Mouse (Mus musculus): ENCODE measurements around the gene Prkca. TPM values are rescaled to one million over a fixed set of nuclear protein-coding genes. Genes with fewer than 3 reads are reported as not detected.

The Prkca gene
- polyA plus RNA-seq, 1 experiment from 2014 or later: 6.5 TPM

DNA sequence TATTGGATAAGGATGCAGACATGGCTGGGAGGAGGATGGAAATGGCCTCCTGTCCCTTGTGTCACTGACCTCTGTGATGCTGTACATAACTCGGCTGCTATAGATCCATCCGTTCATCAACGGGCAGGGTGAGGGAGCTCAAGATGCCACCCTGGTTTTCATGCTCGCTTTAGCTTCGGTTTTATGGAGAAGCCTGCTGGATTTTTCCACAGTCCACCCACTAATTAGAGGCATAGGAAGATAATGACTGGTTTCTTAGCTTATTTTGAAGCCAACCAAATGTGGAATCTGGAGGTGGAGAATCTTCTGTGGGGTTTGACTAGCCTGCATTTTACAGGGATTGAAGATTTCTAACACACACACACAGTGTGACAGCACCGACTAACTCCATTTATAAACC is 286.6 kb downstream of the Prkca start:
- Histone ChIP-seq H3K36me3 (ENCODE audit: control insufficient read depth, insufficient read depth, low read length) (no peaks in the 10 kb centered on the region), H3K9ac (ENCODE audit: low read depth, low read length) (no peak overlapping the region), H3K27me3 (ENCODE audit: control insufficient read depth, insufficient read depth, low read depth, low read length) (no peaks in the 10 kb centered on the region), H3K4me2 (ENCODE audit: low read length) (no peak overlapping the region), H3K4me1 (ENCODE audit: control insufficient read depth, insufficient read depth, low read length) (peaks cover 2% of the 10 kb centered on the region; the same call in 1 of the 2 replicates), H3K9me3 (replicated peaks; ENCODE audit: control insufficient read depth, low read length, poor library complexity, severe bottlenecking) (no peaks in the 10 kb centered on the region), H3K27ac (ENCODE audit: low read length) (no peak overlapping the region), H3K4me3 (ENCODE audit: low read depth, low read length) (no peak overlapping the region)
- 84% methylated on average over 6 of the region's 6 CpGs for WGBS
- ATAC-seq: no peak

DNA sequence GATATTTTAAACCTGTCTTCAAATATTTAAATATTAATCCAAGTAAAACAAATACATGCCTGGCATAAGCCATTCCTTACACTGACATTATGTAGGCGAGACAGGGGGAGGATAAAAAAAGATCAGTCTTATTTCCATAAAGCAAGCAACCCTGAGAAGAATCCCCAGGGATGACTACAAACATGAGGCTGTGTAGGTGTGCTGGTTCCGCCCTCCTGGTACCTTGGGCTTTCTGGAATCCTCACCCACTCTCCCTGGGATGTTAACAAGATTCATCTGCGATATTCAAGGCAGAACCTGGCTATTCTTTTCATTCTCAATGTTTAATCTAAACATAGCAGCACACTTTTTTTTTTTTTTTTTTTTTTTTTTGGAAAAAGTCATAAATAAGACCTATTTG is 289.1 kb downstream of the Prkca start:
- ATAC-seq: no peak
- Histone ChIP-seq H3K4me3 (ENCODE audit: low read depth, low read length) (no peak overlapping the region), H3K36me3 (ENCODE audit: control insufficient read depth, insufficient read depth, low read length) (no peaks in the 10 kb centered on the region), H3K9ac (ENCODE audit: low read depth, low read length) (no peak overlapping the region), H3K4me2 (ENCODE audit: low read length) (no peak overlapping the region), H3K27me3 (ENCODE audit: control insufficient read depth, insufficient read depth, low read depth, low read length) (no peaks in the 10 kb centered on the region), H3K4me1 (ENCODE audit: control insufficient read depth, insufficient read depth, low read length) (no peaks in the 10 kb centered on the region), H3K9me3 (replicated peaks; ENCODE audit: control insufficient read depth, low read length, poor library complexity, severe bottlenecking) (no peaks in the 10 kb centered on the region), H3K27ac (ENCODE audit: low read length) (no peak overlapping the region)
- WGBS: 83% methylated on average over 3 of the region's 3 CpGs

DNA sequence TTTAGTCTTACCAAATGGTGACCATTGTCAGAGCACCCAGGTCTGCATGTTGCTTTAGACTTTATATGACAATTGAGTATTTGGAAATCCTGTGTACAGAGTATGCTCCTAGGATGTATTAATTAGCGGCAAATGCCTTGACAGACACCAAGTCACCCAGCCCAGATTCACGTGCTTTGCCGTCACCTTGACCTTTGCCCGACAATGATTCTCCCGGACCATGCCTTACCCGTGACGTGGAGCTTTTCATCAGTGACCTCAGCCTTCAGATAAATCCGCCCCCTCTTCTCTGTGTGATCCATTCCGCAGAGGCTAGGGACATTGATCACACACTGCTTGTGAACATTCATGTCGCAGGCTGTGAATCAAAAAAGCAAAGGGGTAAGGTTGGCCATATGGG is 290.0 kb downstream of the Prkca start:
- Histone ChIP-seq H3K27me3 (ENCODE audit: control insufficient read depth, insufficient read depth, low read depth, low read length) (no peaks in the 10 kb centered on the region), H3K27ac (ENCODE audit: low read length) (no peak overlapping the region), H3K9me3 (replicated peaks; ENCODE audit: control insufficient read depth, low read length, poor library complexity, severe bottlenecking) (no peaks in the 10 kb centered on the region), H3K4me3 (ENCODE audit: low read depth, low read length) (no peak overlapping the region), H3K36me3 (ENCODE audit: control insufficient read depth, insufficient read depth, low read length) (no peaks in the 10 kb centered on the region), H3K4me1 (ENCODE audit: control insufficient read depth, insufficient read depth, low read length) (no peaks in the 10 kb centered on the region), H3K4me2 (ENCODE audit: low read length) (no peak overlapping the region), H3K9ac (ENCODE audit: low read depth, low read length) (no peak overlapping the region)
- ATAC-seq: no peak
- WGBS: 77% methylated on average over 10 of the region's 10 CpGs

DNA sequence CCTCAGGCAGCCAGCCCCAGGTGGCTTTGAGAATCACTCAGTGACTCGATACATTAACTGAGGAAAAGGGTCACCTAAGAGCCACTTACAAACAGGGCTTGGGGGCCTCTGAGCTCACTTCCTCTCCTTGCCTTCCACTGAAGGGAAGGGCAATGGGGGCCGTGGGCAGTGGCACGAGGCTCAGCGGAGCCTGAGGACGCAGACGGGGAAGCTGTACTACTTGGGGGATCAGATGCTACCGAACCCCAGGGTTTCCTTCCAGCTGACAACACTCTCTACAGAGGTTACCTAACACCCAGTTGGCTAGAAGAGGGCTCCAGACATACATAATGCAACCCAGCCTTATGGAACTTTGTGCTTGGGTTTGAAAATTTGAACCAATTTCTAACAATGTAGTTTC is 302.1 kb downstream of the Prkca start:
- Histone ChIP-seq H3K36me3 (ENCODE audit: control insufficient read depth, insufficient read depth, low read length) (no peaks in the 10 kb centered on the region), H3K9me3 (replicated peaks; ENCODE audit: control insufficient read depth, low read length, poor library complexity, severe bottlenecking) (no peaks in the 10 kb centered on the region), H3K4me2 (ENCODE audit: low read length) (no peak overlapping the region), H3K4me1 (ENCODE audit: control insufficient read depth, insufficient read depth, low read length) (no peaks in the 10 kb centered on the region), H3K9ac (ENCODE audit: low read depth, low read length) (no peak overlapping the region), H3K4me3 (ENCODE audit: low read depth, low read length) (no peak overlapping the region), H3K27ac (ENCODE audit: low read length) (no peak overlapping the region), H3K27me3 (ENCODE audit: control insufficient read depth, insufficient read depth, low read depth, low read length) (no peaks in the 10 kb centered on the region)
- WGBS: 81% methylated on average over 7 of the region's 7 CpGs
- ATAC-seq: no peak

DNA sequence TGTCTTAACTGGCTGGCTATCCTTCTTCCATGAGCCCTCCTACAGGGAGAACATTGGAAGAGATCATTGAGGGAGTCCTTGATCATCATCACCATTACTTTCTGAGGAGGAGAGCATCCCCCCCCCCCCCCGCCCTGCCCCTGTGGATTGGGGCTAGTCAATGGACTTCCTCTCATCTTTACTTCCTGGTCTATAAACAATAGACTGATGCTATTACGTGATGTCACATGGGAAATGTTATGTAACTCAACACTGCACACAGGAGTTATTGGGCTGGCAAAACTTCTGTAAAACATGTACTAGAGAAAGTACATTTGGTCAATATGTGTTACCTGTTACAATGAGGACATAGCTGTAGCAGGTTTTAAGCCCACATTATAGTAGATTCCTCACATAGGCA is 302.9 kb downstream of the Prkca start:
- Histone ChIP-seq H3K4me2 (ENCODE audit: low read length) (no peak overlapping the region), H3K4me1 (ENCODE audit: control insufficient read depth, insufficient read depth, low read length) (no peaks in the 10 kb centered on the region), H3K36me3 (ENCODE audit: control insufficient read depth, insufficient read depth, low read length) (no peaks in the 10 kb centered on the region), H3K27ac (ENCODE audit: low read length) (no peak overlapping the region), H3K4me3 (ENCODE audit: low read depth, low read length) (no peak overlapping the region), H3K27me3 (ENCODE audit: control insufficient read depth, insufficient read depth, low read depth, low read length) (no peaks in the 10 kb centered on the region), H3K9me3 (replicated peaks; ENCODE audit: control insufficient read depth, low read length, poor library complexity, severe bottlenecking) (no peaks in the 10 kb centered on the region), H3K9ac (ENCODE audit: low read depth, low read length) (no peak overlapping the region)
- ATAC-seq: no peak
- 77% methylated on average over 2 of the region's 2 CpGs for WGBS

DNA sequence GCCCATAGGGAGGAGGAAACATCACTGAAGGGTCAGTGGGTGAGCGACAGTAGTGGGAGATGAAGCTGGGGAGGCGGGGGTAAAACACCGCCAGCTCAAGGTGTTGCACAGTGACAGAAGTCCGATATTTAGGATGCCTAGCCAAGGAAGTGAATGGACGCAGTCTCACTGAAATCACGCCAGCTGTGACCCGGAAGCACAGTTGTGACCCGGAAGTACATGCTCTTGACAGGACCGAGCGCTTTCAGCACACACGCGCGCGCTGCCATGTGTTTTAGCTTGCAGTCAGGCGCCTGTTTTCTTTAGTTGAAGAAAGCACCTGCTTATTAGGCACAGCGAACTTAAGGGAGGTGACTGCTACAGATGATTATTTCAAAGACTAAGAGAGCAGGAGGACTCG is 304.0 kb downstream of the Prkca start:
- no peak overlapping the region for H3K4me3 ChIP-seq (ENCODE audit: low read depth, low read length)
- H3K27ac ChIP-seq (ENCODE audit: low read length): no peak overlapping the region
- no peak for ATAC-seq
- H3K36me3 ChIP-seq (ENCODE audit: control insufficient read depth, insufficient read depth, low read length): no peaks in the 10 kb centered on the region
- no peak overlapping the region for H3K9ac ChIP-seq (ENCODE audit: low read depth, low read length)
- WGBS: 95% methylated on average over 17 of the region's 17 CpGs
- H3K4me2 ChIP-seq (ENCODE audit: low read length): no peak overlapping the region
- no peaks in the 10 kb centered on the region for H3K9me3 ChIP-seq (replicated peaks; ENCODE audit: control insufficient read depth, low read length, poor library complexity, severe bottlenecking)
- no peaks in the 10 kb centered on the region for H3K4me1 ChIP-seq (ENCODE audit: control insufficient read depth, insufficient read depth, low read length)
- no peaks in the 10 kb centered on the region for H3K27me3 ChIP-seq (ENCODE audit: control insufficient read depth, insufficient read depth, low read depth, low read length)

DNA sequence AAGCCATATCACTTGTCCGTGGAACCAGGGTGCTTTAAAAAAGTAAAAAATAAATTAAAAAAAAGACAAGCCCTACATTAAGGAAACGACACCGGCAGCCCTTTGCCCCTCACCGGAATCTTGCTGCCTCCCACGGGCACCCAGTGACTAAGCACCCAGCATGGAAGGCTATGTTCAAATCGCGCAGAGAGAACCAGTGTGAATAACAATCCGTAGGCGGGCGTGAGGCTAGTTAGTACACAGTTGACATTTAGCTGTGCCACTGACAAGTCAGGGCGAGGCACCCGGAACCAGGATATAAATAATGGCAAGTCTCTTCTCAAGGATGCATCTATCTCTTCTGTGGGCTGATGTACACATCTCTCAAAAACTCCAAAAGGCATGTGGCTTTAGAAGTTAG is 304.7 kb downstream of the Prkca start:
- ATAC-seq: no peak
- 88% methylated on average over 12 of the region's 12 CpGs for WGBS
- Histone ChIP-seq H3K9ac (ENCODE audit: low read depth, low read length) (no peak overlapping the region), H3K27ac (ENCODE audit: low read length) (no peak overlapping the region), H3K36me3 (ENCODE audit: control insufficient read depth, insufficient read depth, low read length) (no peaks in the 10 kb centered on the region), H3K4me3 (ENCODE audit: low read depth, low read length) (no peak overlapping the region), H3K4me2 (ENCODE audit: low read length) (no peak overlapping the region), H3K9me3 (replicated peaks; ENCODE audit: control insufficient read depth, low read length, poor library complexity, severe bottlenecking) (no peaks in the 10 kb centered on the region), H3K4me1 (ENCODE audit: control insufficient read depth, insufficient read depth, low read length) (no peaks in the 10 kb centered on the region), H3K27me3 (ENCODE audit: control insufficient read depth, insufficient read depth, low read depth, low read length) (no peaks in the 10 kb centered on the region)

DNA sequence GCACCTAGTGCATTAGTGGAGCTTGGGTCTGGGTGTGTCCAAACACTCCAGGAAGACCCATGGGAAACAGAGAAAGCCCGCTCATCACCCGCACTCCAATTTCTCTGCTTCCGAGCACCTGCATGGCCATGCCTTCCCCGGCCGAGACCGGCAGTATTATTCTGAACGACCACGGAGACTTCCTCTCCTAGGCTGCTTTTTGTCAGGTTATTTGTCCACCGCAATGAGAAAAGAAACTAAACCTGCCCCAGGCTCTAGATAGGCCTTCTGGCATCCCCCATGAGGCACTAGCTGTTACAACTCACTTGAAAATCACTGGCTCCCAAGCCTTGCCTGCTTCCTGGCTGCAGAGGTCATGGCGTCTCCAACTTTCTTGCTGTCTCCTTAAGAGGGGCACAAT is 307.4 kb downstream of the Prkca start:
- Histone ChIP-seq H3K9ac (ENCODE audit: low read depth, low read length) (no peak overlapping the region), H3K4me3 (ENCODE audit: low read depth, low read length) (no peak overlapping the region), H3K27me3 (ENCODE audit: control insufficient read depth, insufficient read depth, low read depth, low read length) (no peaks in the 10 kb centered on the region), H3K36me3 (ENCODE audit: control insufficient read depth, insufficient read depth, low read length) (no peaks in the 10 kb centered on the region), H3K27ac (ENCODE audit: low read length) (no peak overlapping the region), H3K9me3 (replicated peaks; ENCODE audit: control insufficient read depth, low read length, poor library complexity, severe bottlenecking) (no peaks in the 10 kb centered on the region), H3K4me2 (ENCODE audit: low read length) (no peak overlapping the region), H3K4me1 (ENCODE audit: control insufficient read depth, insufficient read depth, low read length) (peaks cover 4% of the 10 kb centered on the region; the same call in 1 of the 2 replicates)
- ATAC-seq: no peak
- 90% methylated on average over 10 of the region's 10 CpGs for WGBS

DNA sequence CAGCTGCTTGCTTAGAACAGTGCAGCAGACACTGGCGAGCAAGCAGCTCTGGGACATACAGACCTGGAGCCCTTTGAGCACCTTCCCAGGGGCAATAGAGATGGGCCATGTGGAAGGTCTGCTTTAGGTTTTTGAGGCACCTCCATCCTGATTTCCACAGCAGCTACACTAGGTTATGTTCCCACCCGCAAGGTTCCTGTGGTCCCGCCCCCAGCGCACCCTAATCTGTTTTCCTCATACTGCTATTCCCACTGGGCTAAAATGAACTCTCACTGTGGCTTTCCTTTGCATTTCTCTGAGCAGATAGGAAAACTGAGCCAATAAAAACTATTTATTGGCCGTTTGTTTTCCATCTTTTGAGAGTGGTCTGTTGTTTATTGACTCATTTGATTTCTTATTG is 308.0 kb downstream of the Prkca start:
- Histone ChIP-seq H3K27ac (ENCODE audit: low read length) (no peak overlapping the region), H3K9me3 (replicated peaks; ENCODE audit: control insufficient read depth, low read length, poor library complexity, severe bottlenecking) (no peaks in the 10 kb centered on the region), H3K9ac (ENCODE audit: low read depth, low read length) (no peak overlapping the region), H3K4me3 (ENCODE audit: low read depth, low read length) (no peak overlapping the region), H3K36me3 (ENCODE audit: control insufficient read depth, insufficient read depth, low read length) (no peaks in the 10 kb centered on the region), H3K4me2 (ENCODE audit: low read length) (no peak overlapping the region), H3K27me3 (ENCODE audit: control insufficient read depth, insufficient read depth, low read depth, low read length) (no peaks in the 10 kb centered on the region), H3K4me1 (ENCODE audit: control insufficient read depth, insufficient read depth, low read length) (peaks cover 4% of the 10 kb centered on the region; the same call in 1 of the 2 replicates)
- no peak for ATAC-seq
- WGBS: 85% methylated on average over 5 of the region's 5 CpGs

DNA sequence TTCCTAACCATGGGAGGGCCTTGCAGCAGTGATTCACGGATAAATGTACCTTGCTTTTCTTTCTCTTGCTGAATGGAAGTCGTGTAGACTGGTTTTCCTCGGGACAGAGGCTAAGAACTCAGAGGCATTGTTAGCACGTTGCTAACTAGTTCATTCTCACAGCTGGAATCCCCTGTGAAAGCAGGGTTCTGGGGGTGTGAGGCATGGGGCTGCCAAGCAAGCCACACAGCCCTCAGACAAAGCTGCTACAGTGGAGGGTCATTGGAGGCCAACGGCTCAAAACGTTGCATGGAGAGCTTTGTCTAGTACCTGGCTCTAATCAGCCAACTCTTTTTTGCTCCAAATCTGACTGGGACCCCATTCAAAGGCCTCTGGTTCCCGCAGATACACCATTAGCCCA is 309.4 kb downstream of the Prkca start:
- Histone ChIP-seq H3K9me3 (replicated peaks; ENCODE audit: control insufficient read depth, low read length, poor library complexity, severe bottlenecking) (no peaks in the 10 kb centered on the region), H3K9ac (ENCODE audit: low read depth, low read length) (no peak overlapping the region), H3K36me3 (ENCODE audit: control insufficient read depth, insufficient read depth, low read length) (no peaks in the 10 kb centered on the region), H3K4me3 (ENCODE audit: low read depth, low read length) (no peak overlapping the region), H3K27me3 (ENCODE audit: control insufficient read depth, insufficient read depth, low read depth, low read length) (no peaks in the 10 kb centered on the region), H3K4me2 (ENCODE audit: low read length) (no peak overlapping the region), H3K27ac (ENCODE audit: low read length) (no peak overlapping the region), H3K4me1 (ENCODE audit: control insufficient read depth, insufficient read depth, low read length) (peaks cover 4% of the 10 kb centered on the region; the same call in 1 of the 2 replicates)
- 6% methylated on average over 7 of the region's 7 CpGs for WGBS
- no peak for ATAC-seq

All from midbrain, embryonic 16.5 days (tissue).